Mouse (Mus musculus) neural tube, embryonic 11.5 days (tissue): ENCODE measurements around the gene C3. TPM values are rescaled to one million over a fixed set of nuclear protein-coding genes. Genes with fewer than 3 reads are reported as not detected.

Experiments used
- ATAC-seq: fragments of 200-750 bp; cut with Nextera tagmentation; 2 replicates; pipeline ENCODE4 v1.8.0; 2017; ENCODE audit warnings: moderate number of reproducible peaks, mild to moderate bottlenecking, moderate TSS enrichment, moderate library complexity; ENCODE audit not compliant: insufficient read depth, low FRiP score, low TSS enrichment
- DNase-seq: peaks from one replicate; pipeline ENCODE4 v3.0.0-alpha.2; 2015; ENCODE audit warnings: low spot score
- H3K27ac ChIP-seq: fragments of 300-500 bp; sonication (generic); 2 replicates; pipeline ENCODE4 v1.5.1; 2014; ENCODE audit warnings: low read depth, mild to moderate bottlenecking, low read length
- H3K27me3 ChIP-seq: fragments of 300-500 bp; sonication (generic); 2 replicates; pipeline ENCODE4 v1.6.1; 2014; ENCODE audit warnings: mild to moderate bottlenecking, low read length, mixed read lengths; ENCODE audit not compliant: control insufficient read depth, insufficient read depth
- H3K36me3 ChIP-seq: fragments of 300-500 bp; sonication (generic); 2 replicates; pipeline ENCODE4 v1.6.1; 2014; ENCODE audit warnings: mild to moderate bottlenecking, low read length, moderate library complexity, mixed read lengths; ENCODE audit not compliant: control insufficient read depth, insufficient read depth
- H3K4me1 ChIP-seq: fragments of 300-500 bp; sonication (generic); 2 replicates; pipeline ENCODE4 v1.6.1; 2014; ENCODE audit warnings: low read length, mixed read lengths; ENCODE audit not compliant: control insufficient read depth, insufficient read depth
- H3K4me2 ChIP-seq: fragments of 300-500 bp; sonication (generic); 2 replicates; pipeline ENCODE4 v1.6.1; 2014; ENCODE audit warnings: low read depth, mild to moderate bottlenecking, moderate library complexity
- H3K4me3 ChIP-seq: fragments of 300-500 bp; sonication (generic); 2 replicates; pipeline ENCODE4 v1.5.1; 2014; ENCODE audit warnings: low read depth, low read length
- H3K9ac ChIP-seq: fragments of 300-500 bp; sonication (generic); 2 replicates; pipeline ENCODE4 v1.6.1; 2014; ENCODE audit warnings: mild to moderate bottlenecking, low read length
- H3K9me3 ChIP-seq: fragments of 300-500 bp; sonication (generic); 2 replicates; pipeline ENCODE4 v1.6.1; 2016; ENCODE audit warnings: low read length; ENCODE audit not compliant: control insufficient read depth
- WGBS: fragments of 180-500 bp; shearing (Covaris S2); extraction: QIAGEN DNeasy Blood & Tissue Kit; methylation state at CpG from one replicate; pipeline ENCODE4 v1.1.7; 2014; 5-methylcytosine and 5-hydroxymethylcytosine counted together
- polyA plus RNA-seq: library from polyadenylated mRNA; unstranded; fragments of >200 nt; fragmentation: Nextera tagmentation; extraction: Ambion mirVana; gene quantifications from 2 replicates; pipeline ENCODE4 v1.2.1, GENCODE M21; 2014

C3 gene
- 0.49 and 0.66 TPM in 2 replicates for polyA plus RNA-seq

DNA sequence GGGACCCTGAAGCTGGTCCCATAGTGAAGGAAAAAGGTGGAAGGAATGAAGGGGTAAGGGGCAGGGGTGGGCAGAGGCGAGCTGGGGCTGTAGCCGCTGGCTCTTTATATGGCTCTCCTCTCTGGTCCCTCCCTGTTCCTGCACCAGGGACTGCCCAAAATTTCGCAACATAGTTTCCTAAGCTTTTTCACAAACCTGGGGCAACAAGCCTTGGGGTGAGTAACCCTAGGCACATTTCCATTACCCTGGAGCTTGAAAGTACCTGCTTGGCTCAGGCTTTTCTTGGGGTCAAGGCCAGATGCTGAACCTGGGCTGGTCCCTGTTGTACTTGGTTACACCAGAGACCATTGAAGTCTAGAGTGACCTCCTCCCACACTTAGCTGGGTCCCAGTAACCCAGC, at the start of gene C3:
Gene C3 (minus strand): TSS at position 123 of the 400 bp plus-strand sequence.
- Histone ChIP-seq H3K9me3 (no peaks in the 10 kb centered on the region), H3K36me3 (no peaks in the 10 kb centered on the region), H3K4me2 (no peak within 1 kb of the TSS), H3K9ac (no peak within 1 kb of the TSS), H3K4me3 (no peak within 1 kb of the TSS), H3K27me3 (no peaks in the 10 kb centered on the region), H3K4me1 (no peaks in the 10 kb centered on the region), H3K27ac (no peak within 1 kb of the TSS)
- WGBS, result 79% methylated on average over 3 of the region's 3 CpGs
- ATAC-seq, result no peak
- no peak for DNase-seq

DNA sequence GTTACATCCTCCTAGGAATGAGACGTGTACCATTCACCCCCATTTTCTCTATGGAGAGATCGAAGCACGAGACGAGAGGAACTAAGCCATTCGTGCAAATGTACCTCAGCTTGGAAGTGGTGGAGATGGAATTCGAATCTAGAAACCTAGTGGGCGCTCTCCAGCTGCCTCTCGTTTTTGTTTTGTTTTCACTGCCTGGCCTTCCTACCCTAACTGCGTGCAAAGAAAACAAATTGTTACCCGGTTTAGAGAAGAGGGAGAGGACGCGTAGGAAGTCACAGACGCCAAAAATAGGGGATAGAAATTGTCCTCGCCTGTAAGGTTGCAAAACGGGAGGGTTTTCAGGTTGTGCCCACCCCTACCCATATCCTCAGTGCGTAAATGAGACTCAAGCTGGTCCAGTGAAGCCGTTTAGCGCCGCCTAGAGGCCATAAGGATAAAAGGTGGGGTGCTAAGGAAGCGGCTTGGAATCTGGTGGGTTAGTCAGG, 48.7 kb upstream of the C3 start:
- DNase-seq, result peak; percentile 87
- Histone ChIP-seq H3K9ac (peak overlapping the region; percentile 27; the same call in 1 of the 2 replicates), H3K4me1 (0 out of 2 replicates have a peak, but pooled peaks cover 5% of the 10 kb centered on the region), H3K27me3 (peaks cover 28% of the 10 kb centered on the region), H3K4me2 (peak overlapping the region; percentile 54), H3K27ac (no peak overlapping the region), H3K4me3 (peak overlapping the region; percentile 37), H3K9me3 (no peaks in the 10 kb centered on the region), H3K36me3 (no peaks in the 10 kb centered on the region)
- peak; percentile 70 for ATAC-seq
- under 1% methylated on average over 20 of the region's 20 CpGs for WGBS

GRCm38 (mm10) chr17:57275997-57276351, 48.0 kb upstream of the C3 start:
- H3K9ac ChIP-seq, result no peak overlapping the region
- DNase-seq (peak; percentile 44), ATAC-seq (0 out of 2 replicates have a peak, but pooled peaks have one; percentile 16)
- peaks cover 28% of the 10 kb centered on the region for H3K27me3 ChIP-seq
- no peak overlapping the region for H3K27ac ChIP-seq
- H3K4me2 ChIP-seq, result peak overlapping the region; percentile 54
- 0 out of 2 replicates have a peak, but pooled peaks cover 5% of the 10 kb centered on the region for H3K4me1 ChIP-seq
- H3K9me3 ChIP-seq, result no peaks in the 10 kb centered on the region
- H3K36me3 ChIP-seq, result no peaks in the 10 kb centered on the region
- H3K4me3 ChIP-seq, result peak overlapping the region; percentile 34
- 7% methylated on average over 13 of the region's 13 CpGs for WGBS

DNA sequence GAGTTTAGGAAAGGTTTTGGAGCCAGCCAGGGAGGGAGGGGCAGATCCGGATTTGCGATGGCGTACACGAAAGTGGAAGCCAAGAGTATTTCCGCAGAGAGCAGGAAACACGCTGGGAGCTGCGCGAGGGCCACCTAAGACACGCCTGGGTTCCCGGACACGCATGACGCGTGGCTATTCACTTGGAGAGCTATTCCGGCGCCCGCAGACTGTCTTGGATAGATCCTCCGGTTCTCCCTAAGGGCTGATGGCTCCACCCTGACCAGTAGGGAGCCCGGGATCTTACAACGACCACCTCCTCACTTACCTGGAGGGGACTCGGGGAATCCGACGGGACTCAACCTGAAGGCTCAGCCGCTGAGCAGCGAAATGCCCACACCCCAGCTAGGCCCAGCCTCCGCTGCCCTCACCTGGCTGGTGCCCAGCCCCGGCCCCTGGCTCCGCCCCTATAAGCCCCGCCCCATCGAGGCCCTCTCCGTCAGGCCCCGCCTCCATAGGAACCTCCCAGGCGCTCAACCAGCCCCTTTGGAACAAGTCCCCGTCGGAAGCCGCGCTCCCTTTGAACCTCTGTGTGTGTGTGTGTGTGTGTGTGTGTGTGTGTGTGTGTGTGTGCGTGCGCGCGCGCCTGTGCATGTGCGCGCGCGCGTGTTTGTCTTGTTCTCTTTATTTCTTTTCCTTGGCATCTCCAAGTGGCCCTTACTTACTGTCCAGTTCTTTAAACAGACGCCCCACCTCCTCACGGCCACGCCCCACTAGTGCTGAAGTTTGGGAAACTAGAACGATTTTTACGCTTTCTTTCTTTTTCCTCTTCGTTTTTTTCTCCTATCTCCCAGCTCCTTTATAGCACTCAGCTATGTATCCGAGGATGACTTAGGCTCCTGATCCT, 47.4 kb upstream of the C3 start:
- under 1% methylated on average over 44 of the region's 53 CpGs for WGBS
- Histone ChIP-seq H3K4me2 (peak overlapping the region; percentile 54), H3K36me3 (no peaks in the 10 kb centered on the region), H3K9ac (no peak overlapping the region), H3K4me3 (peak overlapping the region; percentile 34), H3K27ac (no peak overlapping the region), H3K27me3 (peaks cover 28% of the 10 kb centered on the region), H3K4me1 (0 out of 2 replicates have a peak, but pooled peaks cover 5% of the 10 kb centered on the region), H3K9me3 (no peaks in the 10 kb centered on the region)
- DNase-seq (peak; percentile 69), ATAC-seq (peak; percentile 67)

DNA sequence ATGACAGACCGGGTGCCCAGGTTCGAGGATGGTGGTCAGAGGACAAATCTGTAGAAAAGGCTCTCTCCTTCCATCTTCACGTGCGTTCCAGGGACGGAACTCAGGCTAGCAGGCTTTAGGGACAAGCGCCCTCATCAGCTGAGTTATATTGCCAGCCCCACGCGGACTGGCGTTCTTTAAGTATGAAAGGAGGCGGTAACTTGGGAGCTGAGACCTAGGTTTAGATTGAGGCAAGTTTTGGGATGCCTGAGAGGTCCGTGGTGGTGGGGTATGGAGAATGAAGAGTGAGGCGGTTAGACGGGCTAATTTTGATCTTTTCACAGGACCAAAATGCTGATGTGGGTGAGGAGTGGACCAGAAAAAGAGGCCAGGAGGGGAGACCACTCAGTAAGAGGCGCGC, 46.8 kb upstream of the C3 start:
- H3K27ac ChIP-seq, result no peak overlapping the region
- 0 out of 2 replicates have a peak, but pooled peaks have one; percentile 6 for ATAC-seq
- H3K9ac ChIP-seq, result no peak overlapping the region
- peak; percentile 19 for DNase-seq
- peak overlapping the region; percentile 54 for H3K4me2 ChIP-seq
- 5% methylated on average over 15 of the region's 15 CpGs for WGBS
- H3K27me3 ChIP-seq, result peaks cover 28% of the 10 kb centered on the region
- 0 out of 2 replicates have a peak, but pooled peaks cover 5% of the 10 kb centered on the region for H3K4me1 ChIP-seq
- H3K36me3 ChIP-seq, result no peaks in the 10 kb centered on the region
- no peaks in the 10 kb centered on the region for H3K9me3 ChIP-seq
- peak overlapping the region; percentile 34 for H3K4me3 ChIP-seq

DNA sequence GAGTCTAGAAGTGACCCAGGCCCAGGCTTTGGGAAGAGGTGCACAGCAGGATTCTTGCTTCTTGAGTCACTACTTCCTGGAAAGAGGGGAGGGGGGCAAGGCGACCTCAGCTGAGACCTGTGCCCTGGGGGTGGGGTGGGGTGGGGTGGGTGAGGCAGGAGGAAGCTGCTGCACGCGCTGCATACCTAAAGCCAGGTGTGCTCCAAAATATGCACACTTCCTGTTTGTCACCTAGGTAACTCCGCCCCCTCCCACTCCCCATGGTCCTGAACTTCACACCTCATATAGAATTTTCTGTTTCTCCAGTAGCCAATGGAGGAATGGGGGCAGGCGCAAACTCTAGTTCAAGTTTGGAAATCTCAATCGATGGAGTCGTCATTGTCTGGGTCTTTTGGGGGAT, 45.9 kb upstream of the C3 start:
- H3K9ac ChIP-seq, result no peak overlapping the region
- DNase-seq (no peak), ATAC-seq (no peak)
- no peaks in the 10 kb centered on the region for H3K36me3 ChIP-seq
- 25% methylated on average over 7 of the region's 7 CpGs for WGBS
- no peak overlapping the region for H3K27ac ChIP-seq
- H3K9me3 ChIP-seq, result no peaks in the 10 kb centered on the region
- H3K4me3 ChIP-seq, result no peak overlapping the region
- peaks cover 28% of the 10 kb centered on the region for H3K27me3 ChIP-seq
- H3K4me1 ChIP-seq, result 0 out of 2 replicates have a peak, but pooled peaks cover 5% of the 10 kb centered on the region
- no peak overlapping the region for H3K4me2 ChIP-seq

DNA sequence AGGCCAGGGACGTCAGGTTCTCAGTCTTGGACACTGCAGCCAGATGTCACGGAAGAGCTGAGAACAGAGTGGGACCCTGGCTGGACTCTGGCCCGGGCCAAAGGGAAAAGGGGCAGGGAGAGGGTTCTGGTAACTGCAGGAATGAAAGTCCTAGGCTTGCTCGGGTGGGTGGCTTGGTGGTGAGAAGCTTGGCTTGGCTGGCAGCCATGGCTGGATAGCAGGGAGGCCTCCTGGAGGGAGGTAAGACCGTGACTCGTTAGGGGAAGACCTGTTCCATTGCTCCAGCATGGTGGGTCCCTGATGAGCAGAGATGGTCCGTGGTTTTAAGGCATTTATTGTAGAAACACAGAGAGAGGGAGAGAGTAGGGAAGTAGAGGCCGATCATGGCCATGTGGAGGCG, 43.4 kb upstream of the C3 start:
- Histone ChIP-seq H3K9ac (no peak overlapping the region), H3K4me3 (no peak overlapping the region), H3K36me3 (no peaks in the 10 kb centered on the region), H3K27ac (no peak overlapping the region), H3K4me1 (0 out of 2 replicates have a peak, but pooled peaks cover 5% of the 10 kb centered on the region), H3K27me3 (peaks cover 28% of the 10 kb centered on the region), H3K9me3 (no peaks in the 10 kb centered on the region), H3K4me2 (no peak overlapping the region)
- WGBS, result 68% methylated on average over 9 of the region's 9 CpGs
- DNase-seq, result no peak
- ATAC-seq, result no peak

DNA sequence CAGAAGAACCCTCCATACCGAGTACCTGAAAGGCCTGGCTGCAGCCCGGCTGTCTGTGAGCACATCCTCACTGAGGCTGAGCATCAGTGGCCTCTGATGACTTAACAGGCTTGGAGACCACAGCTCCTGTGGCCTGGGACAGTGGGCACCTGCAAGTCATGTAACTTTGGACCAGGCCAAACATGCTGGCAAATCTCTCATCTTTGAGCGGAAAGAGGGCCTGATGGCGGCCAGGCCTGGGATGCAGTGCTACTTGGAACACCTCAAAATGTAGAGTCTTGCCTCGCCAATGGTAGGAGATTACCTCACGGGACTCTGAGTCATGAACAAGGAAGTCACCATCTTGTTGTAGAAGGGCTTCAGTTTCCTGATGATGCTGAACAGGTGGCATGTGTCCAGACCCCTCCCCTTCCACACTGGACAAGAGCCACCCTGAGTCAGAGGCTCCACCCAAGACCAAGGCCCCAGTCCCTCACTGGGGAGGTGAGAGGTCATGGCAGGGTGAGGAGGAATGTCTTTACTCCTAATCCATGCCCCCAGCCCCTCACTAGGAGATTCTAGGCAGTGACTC, 39.7 kb upstream of the C3 start:
- H3K9ac ChIP-seq, result no peak overlapping the region
- no peak overlapping the region for H3K27ac ChIP-seq
- H3K4me3 ChIP-seq, result no peak overlapping the region
- H3K4me2 ChIP-seq, result no peak overlapping the region
- DNase-seq (no peak), ATAC-seq (no peak)
- H3K36me3 ChIP-seq, result peaks cover 2% of the 10 kb centered on the region; the same call in 1 of the 2 replicates
- no peaks in the 10 kb centered on the region for H3K9me3 ChIP-seq
- 90% methylated on average over 6 of the region's 6 CpGs for WGBS
- no peaks in the 10 kb centered on the region for H3K27me3 ChIP-seq
- H3K4me1 ChIP-seq, result no peaks in the 10 kb centered on the region
